Mouse (Mus musculus) cortical plate, adult 2 months (tissue): ENCODE data around the gene Rps24.

Source experiments
- CTCF ChIP-seq: fragments of 200-500 bp; IDR thresholded peaks from 2 replicates; pipeline ENCODE4 v1.5.1; 2011; ENCODE audit warnings: mild to moderate bottlenecking, control low read depth, low read length; ENCODE audit not compliant: insufficient read depth; ENCODE audit errors: extremely low read depth
- POLR2A ChIP-seq: fragments of 200-500 bp; IDR thresholded peaks from 2 replicates; pipeline ENCODE4 v1.6.1; 2011; ENCODE audit warnings: mild to moderate bottlenecking, low read length, control low read depth; ENCODE audit not compliant: insufficient read depth; ENCODE audit errors: extremely low read depth

DNA sequence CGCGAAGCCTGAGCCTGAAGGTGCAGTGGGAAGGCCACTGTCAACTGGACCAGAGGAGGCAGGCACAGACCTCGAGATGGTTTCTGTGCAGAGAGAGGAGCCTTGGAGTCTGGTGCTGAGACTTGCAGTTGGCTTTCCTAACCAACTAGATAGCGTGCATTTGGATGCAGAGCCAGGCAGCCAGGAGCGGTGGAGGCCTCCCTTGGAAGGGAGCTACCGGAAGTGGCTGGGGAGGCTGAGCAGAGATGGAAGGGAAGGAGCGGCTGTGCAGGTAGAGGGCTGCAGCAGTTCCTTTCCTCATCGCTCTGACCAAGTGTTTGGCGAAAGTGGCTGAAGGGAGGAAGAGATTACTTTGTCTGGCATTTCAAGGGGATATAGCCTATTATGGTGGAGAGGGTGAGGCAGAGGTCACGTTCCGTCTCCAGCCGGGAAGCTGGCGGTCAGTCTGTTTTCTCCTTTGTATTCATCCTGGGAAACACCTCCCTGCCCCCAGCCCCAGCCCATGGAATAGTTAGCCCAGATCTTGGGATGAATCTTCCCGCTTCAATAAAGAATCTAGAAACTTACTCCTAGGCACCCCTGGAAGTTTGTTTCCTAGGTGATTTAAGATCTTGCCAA is 20.6 kb downstream of the Rps24 start:
- TF ChIP-seq POLR2A (no peak), CTCF (no peak)
